Mouse (Mus musculus): ENCODE results near the gene AI464131. TPM values are rescaled to one million over a fixed set of nuclear protein-coding genes. Genes with fewer than 3 reads are reported as not detected.
"Not testable (repeated sequence)": the region's sequence is repeated elsewhere in the genome, so short reads cannot be mapped to it uniquely, and the experiment has no call there.

The AI464131 gene
- total RNA-seq, 4 experiments from 2014 or later: 12.6 to 16.0 (median 13.7) TPM

DNA sequence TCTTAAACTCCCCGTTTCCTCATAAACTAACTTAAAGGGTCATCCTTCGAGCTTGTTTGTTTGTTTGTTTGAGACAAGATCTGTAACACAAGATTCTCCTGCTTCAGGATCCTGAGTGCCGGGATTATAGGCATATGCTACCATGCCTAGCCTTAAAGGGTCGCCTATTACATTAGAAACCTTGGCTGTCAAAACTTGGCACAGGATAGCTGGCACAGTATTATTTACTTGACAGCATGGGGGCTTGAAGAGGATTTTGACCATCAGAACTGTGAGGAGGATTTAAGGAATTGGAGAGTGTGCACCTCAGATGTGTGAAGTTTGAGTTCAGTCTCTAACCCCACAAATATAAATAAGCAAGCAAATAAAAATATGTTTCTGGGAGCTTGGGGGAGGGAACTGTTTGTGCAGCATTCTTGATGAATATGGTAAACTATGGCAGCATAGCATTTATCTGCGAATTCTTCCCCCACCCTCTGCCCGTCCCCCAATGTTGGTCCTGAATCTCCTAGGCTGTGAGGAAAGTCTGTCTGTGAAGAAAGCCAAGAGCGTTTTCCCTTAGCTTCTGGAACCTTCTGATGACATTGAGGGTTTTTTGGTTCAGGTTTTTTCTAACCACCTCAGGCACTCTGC lies 32.7 kb downstream of the AI464131 start:
- no peak for DNase-seq (ENCODE audit: low spot score)

DNA sequence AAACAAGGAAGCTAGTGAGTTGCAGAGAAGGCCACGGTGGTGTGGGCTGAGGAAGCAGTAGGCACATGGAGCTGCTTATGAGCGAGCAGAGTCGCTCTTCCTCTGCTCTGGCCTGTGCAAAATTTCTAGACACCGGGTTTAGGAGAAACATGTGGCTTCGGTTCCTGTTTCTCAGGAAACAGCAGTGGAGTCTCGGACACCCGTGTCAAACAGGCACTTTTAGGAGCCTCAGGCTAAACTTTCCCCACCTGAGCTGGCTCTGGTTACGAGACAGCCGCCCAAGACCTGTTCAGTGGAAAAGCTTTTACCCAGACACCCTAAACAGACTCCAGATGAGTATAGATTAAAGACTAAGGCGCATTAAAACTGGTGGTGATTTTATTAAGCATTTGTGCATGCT lies 33.7 kb downstream of the AI464131 start:
- no peak for DNase-seq (ENCODE audit: low spot score)

- peak; percentile 69 for DNase-seq (ENCODE audit: low spot score)
These were observed 34.3 kb downstream of the AI464131 start for GRCm38 (mm10) chr4:41468396-41469080.

GRCm38 (mm10) chr4:41465287-41465665 lies 37.6 kb downstream of the AI464131 start:
- no peak for DNase-seq (ENCODE audit: low spot score)

DNA sequence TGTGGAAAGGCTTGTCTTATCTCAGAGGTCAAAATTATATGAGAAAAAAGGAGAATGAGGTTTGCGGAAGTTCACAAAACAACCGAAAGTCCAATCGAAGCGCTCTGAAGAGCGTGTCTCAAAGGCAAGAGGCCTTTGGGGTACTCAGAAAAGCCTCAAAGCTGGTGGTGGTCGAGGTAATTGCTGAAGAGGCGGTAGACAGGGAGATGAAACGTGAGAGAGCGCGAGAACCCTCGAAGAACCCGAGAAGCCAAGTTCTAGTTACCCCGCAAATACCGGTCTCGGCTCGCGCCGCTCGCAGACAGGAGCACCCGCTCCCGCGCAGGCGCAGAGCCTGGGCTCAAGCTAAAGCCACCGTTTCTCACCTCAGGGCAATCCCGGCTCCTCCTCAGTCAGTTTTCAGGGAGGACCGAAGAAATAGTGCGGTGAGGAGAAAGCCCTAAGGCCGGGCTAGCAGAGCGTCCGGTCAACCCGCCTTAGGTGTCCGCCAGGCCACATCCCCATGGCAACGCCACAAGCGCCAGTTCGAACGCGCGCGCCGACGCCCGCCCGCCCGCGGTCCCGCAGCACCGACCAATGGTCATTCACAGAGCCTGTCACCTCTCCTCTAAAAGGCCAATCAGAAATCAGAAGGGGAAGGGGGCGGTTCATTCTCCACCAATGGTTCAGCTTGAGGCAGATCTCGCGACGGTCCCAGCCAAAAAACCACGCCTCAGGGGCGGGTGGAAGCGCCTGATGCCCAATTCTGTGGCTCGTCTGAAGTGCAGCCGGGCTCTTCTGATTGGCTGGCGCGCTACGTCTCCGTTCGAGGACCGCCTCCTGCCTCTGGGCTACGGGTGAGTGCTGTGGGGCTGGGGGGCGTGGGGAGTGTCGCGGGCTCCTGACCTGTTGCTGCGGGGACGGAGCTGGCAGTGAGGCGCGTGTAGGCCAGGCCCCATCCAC lies 38.3 kb downstream of the AI464131 start, which contains the start of the genes Kif24 and Nudt2:
Gene Kif24 (minus strand): TSS at position 543 of the 942 bp plus-strand sequence.
Gene Nudt2 (plus strand): TSS at position 807 of the 942 bp plus-strand sequence.
- peak; percentile 98 for DNase-seq (ENCODE audit: low spot score)

DNA sequence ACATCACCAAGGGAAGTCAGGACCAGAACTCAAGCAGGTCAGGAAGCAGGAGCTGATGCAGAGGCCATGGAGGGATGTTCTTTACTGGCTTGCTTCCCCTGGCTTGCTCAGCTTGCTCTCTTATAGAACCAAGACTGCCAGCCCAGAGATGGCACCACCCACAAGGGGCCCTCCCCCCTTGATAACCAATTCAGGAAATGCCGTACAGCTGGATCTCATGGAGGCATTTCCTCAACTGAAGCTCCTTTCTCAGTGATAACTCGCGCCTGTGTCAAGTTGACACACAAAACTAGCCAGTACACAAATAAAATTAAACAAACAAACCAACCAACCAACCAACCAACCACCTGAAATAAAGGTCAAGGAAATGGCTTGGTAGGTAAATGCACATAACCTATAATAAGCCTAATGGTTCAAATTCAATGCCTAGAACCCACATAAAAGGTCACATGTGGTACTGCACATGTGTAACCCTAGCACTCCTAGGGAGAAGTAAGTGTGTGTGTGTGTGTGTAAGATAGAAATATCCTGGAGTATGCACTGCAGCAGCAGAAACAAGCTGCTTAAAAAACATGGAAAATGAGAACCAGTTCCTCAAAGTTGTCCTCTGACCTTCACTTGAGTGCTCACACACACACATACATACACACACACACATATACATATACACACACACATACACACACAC lies 39.7 kb downstream of the AI464131 start:
- not testable (repeated sequence) for DNase-seq (ENCODE audit: low spot score)

DNA sequence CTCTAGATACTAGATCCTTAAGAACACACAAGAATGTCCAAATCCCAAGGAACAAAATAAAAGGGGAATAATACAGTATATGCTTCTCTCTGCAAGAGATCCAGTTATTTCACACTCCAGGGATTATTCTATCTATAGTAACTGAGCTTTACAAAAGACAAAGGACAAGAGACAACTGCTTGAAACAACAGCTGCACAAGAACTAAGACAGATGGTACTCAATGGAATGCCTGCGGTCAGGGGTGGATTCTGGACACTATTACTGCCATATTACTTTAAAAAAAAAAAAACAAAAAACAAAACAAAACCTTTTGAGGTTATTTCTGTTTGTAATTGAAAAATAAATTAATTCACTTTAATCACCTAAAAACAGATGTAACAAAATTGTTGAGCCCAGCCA lies 42.2 kb downstream of the AI464131 start:
- DNase-seq (ENCODE audit: low spot score): no peak

GRCm38 (mm10) chr4:41447595-41447994 lies 55.3 kb downstream of the AI464131 start:
- no peak for DNase-seq (ENCODE audit: low spot score)

Other genes with a start within 250 kb of the AI464131 start
- 10 to 100 TPM; 52.5 to 65.4 (median 57.5) TPM for gene Ubap2, start 227.9 kb downstream of the AI464131 start, total RNA-seq (2022)
- 10 to 100 TPM; 22.9 to 35.5 (median 27.7) TPM for gene Dcaf12, start 188.2 kb downstream of the AI464131 start, total RNA-seq (2022)
- gene Ubap1, start 154.1 kb downstream of the AI464131 start, total RNA-seq (2022): 10 to 100 TPM; 31.8 to 37.4 (median 33.7) TPM
- gene Kif24, start 38.2 kb downstream of the AI464131 start, total RNA-seq (2022): under 1 TPM; 0.22 to 0.63 (median 0.43) TPM
- 10 to 100 TPM; 32.9 to 48.6 (median 39.2) TPM for gene Nudt2, start 37.9 kb downstream of the AI464131 start, total RNA-seq (2022)
- gene 1110017D15Rik, start 14.3 kb upstream of the AI464131 start, total RNA-seq (2022): under 1 TPM in 1 of 4 experiments, not detected in 3; 0.41 TPM
- 10 to 100 TPM; 12.3 to 16.5 (median 14.1) TPM for gene Fam219a, start 66.5 kb upstream of the AI464131 start, total RNA-seq (2022)
- gene Dnaic1, start 66.7 kb upstream of the AI464131 start, total RNA-seq (2022): 1 to 10 TPM; 1.7 to 6.2 (median 3.5) TPM
- gene Enho, start 137.2 kb upstream of the AI464131 start, total RNA-seq (2022): 10 to 100 TPM in 2 of 4 experiments, 1 to 10 TPM in 2; 8.9 to 13.9 (median 11.1) TPM
- 1 to 10 TPM; 2.2 to 5.3 (median 4.9) TPM for gene Cntfr, start 194.0 kb upstream of the AI464131 start, total RNA-seq (2022)
- 100 to 1,000 TPM in 3 of 4 experiments, 10 to 100 TPM in 1; 95.9 to 110 (median 104) TPM for gene Il11ra1, start 196.9 kb upstream of the AI464131 start, total RNA-seq (2022)
- gene Rpp25l, start 210.5 kb upstream of the AI464131 start, total RNA-seq (2022): 10 to 100 TPM; 29.7 to 35.8 (median 33.3) TPM
- gene Dctn3, start 220.1 kb upstream of the AI464131 start, total RNA-seq (2022): 10 to 100 TPM; 69.4 to 71.8 (median 70.7) TPM
- gene Arid3c, start 228.1 kb upstream of the AI464131 start, total RNA-seq (2022): not detected